28 mouse cellular contexts compared by ENCODE assay signal in genomic region chr1:183702888-183703287, GRCm38 (mm10).
"Had no signal": no experiment of that assay in that cellular context is flagged by ENCODE, and none has a peak within 500 bp of the region (broad histone marks: within the 10 kb centered on the region; RNA-seq: fewer than 3 reads in every experiment).

No protein-coding gene starts in this region.

- H3K9ac ChIP-seq: embryonic facial prominence, embryonic 12.5 days; embryonic facial prominence, embryonic 13.5 days; embryonic facial prominence, embryonic 15.5 days; forebrain, embryonic 12.5 days; forebrain, embryonic 13.5 days; forebrain, embryonic 15.5 days; forebrain, postnatal 0 days had no signal

- H3K4me3 ChIP-seq: embryonic facial prominence, embryonic 10.5 days; embryonic facial prominence, embryonic 12.5 days; embryonic facial prominence, embryonic 13.5 days; embryonic facial prominence, embryonic 15.5 days; erythroblast, embryonic 14.5 days; forebrain, embryonic 10.5 days; forebrain, embryonic 12.5 days; forebrain, embryonic 13.5 days; forebrain, embryonic 15.5 days; gastrocnemius, adult 2 months had no signal

- H3K9me3 ChIP-seq: embryonic facial prominence, embryonic 10.5 days; embryonic facial prominence, embryonic 12.5 days; embryonic facial prominence, embryonic 13.5 days; embryonic facial prominence, embryonic 15.5 days; forebrain, embryonic 10.5 days; forebrain, embryonic 12.5 days; forebrain, embryonic 13.5 days; forebrain, embryonic 15.5 days had no signal

- H3K36me3 ChIP-seq: embryonic facial prominence, embryonic 10.5 days; embryonic facial prominence, embryonic 12.5 days; embryonic facial prominence, embryonic 13.5 days; embryonic facial prominence, embryonic 15.5 days; forebrain, embryonic 10.5 days; forebrain, embryonic 12.5 days; forebrain, embryonic 15.5 days had no signal

- ATAC-seq: forebrain, embryonic 13.5 days; forebrain, embryonic 14.5 days; forebrain, embryonic 15.5 days; forebrain, embryonic 16.5 days; forebrain, postnatal 0 days had no signal

- H3K27me3 ChIP-seq: embryonic facial prominence, embryonic 12.5 days; embryonic facial prominence, embryonic 13.5 days; embryonic facial prominence, embryonic 15.5 days; forebrain, embryonic 12.5 days; forebrain, embryonic 13.5 days; forebrain, embryonic 15.5 days had no signal

- H3K4me1 ChIP-seq: embryonic facial prominence, embryonic 10.5 days; embryonic facial prominence, embryonic 15.5 days; forebrain, embryonic 10.5 days; forebrain, embryonic 12.5 days; forebrain, embryonic 13.5 days; forebrain, embryonic 15.5 days had no signal

- H3K27ac ChIP-seq: embryonic facial prominence, embryonic 10.5 days; embryonic facial prominence, embryonic 12.5 days; embryonic facial prominence, embryonic 13.5 days; embryonic facial prominence, embryonic 15.5 days; forebrain, embryonic 10.5 days; forebrain, embryonic 12.5 days; forebrain, embryonic 13.5 days; forebrain, embryonic 15.5 days; gastrocnemius, adult 2 months had no signal

- H3K4me2 ChIP-seq: embryonic facial prominence, embryonic 12.5 days; embryonic facial prominence, embryonic 13.5 days; embryonic facial prominence, embryonic 15.5 days; forebrain, embryonic 12.5 days; forebrain, embryonic 13.5 days; forebrain, embryonic 15.5 days had no signal

- DNase-seq: cerebellum, adult 18-20 months; cerebellum, adult 2 months; cerebellum, adult 8-10 months; cerebellum, adult 9-10 months; cerebellum, adult 9-11 months; cerebellum, postnatal 10 days; cerebellum, postnatal 14 days; cerebellum, postnatal 25 days; cerebellum, postnatal 36 days; embryo, embryonic 11 days; forebrain, postnatal 0 days; gastrocnemius, adult 2 months; gastrocnemius, postnatal 10 days; gastrocnemius, postnatal 14 days; gastrocnemius, postnatal 25 days; gastrocnemius, postnatal 36 days; heart, adult 11 months had no signal
